Mouse (Mus musculus): ENCODE data around the gene Tnr. TPM values are rescaled to one million over a fixed set of nuclear protein-coding genes. Genes with fewer than 3 reads are reported as not detected.

Gene Tnr
- total and polyA plus RNA-seq, 3 experiments: 0.01 TPM; not detected in 2

- Histone ChIP-seq H3K27me3 (ENCODE audit: control insufficient read depth in 1 of 2, insufficient read depth in 2 of 2, low read length in 2 of 2) (no peaks in the 10 kb centered on the region), H3K4me1 (ENCODE audit: control insufficient read depth in 1 of 2, insufficient read depth in 2 of 2, low read length in 2 of 2) (no peaks in the 10 kb centered on the region), H3K4me3 (ENCODE audit: control insufficient read depth in 1 of 2, insufficient read depth in 1 of 2, low read depth in 2 of 2, low read length in 2 of 2) (no peak overlapping the region), H3K79me2 (ENCODE audit: control insufficient read depth, insufficient read depth, low read length, poor library complexity) (no peaks in the 10 kb centered on the region), H3K9me3 (replicated peaks; ENCODE audit: insufficient read depth, low read length) (no peaks in the 10 kb centered on the region), H3K27ac (ENCODE audit: control insufficient read depth, low read depth, low read length) (no peak overlapping the region), H3K9ac (ENCODE audit: control insufficient read depth, low read depth, low read length, poor library complexity, severe bottlenecking) (no peak overlapping the region), H3K36me3 (ENCODE audit: control insufficient read depth in 1 of 2, insufficient read depth in 2 of 2, low read length in 2 of 2) (no peaks in the 10 kb centered on the region)
- DNase-seq (ENCODE audit: low read depth, low spot score): no peak
- no peak for TF ChIP-seq ETS1 (IDR thresholded peaks at IDR 0.05; ENCODE audit: low read depth, low read length)
- TF ChIP-seq ZKSCAN1 (IDR thresholded peaks at IDR 0.05; ENCODE audit: low read depth, low read length): no peak
- no peak for TF ChIP-seq JUND (IDR thresholded peaks at IDR 0.05; ENCODE audit: low read depth, low read length)
- no peak for TF ChIP-seq MYC (IDR thresholded peaks at IDR 0.05; ENCODE audit: low read depth, low read length)
- no peak for TF ChIP-seq MYB (IDR thresholded peaks at IDR 0.05; ENCODE audit: low read depth, low read length)
- TF ChIP-seq ELF1 (IDR thresholded peaks at IDR 0.05; ENCODE audit: low read depth, low read length): no peak
- TF ChIP-seq CTCF (IDR thresholded peaks at IDR 0.05 in 2 of 3, conservative IDR thresholded peaks at IDR 0.05 in 1 of 3; ENCODE audit: control insufficient read depth in 1 of 3, insufficient read depth in 1 of 3, low read depth in 2 of 3, low read length in 3 of 3, poor library complexity in 1 of 3, severe bottlenecking in 1 of 3): no peak
- no peak for TF ChIP-seq MAFK (IDR thresholded peaks at IDR 0.05; ENCODE audit: borderline replicate concordance, low read depth, low read length)
- TF ChIP-seq MAZ (IDR thresholded peaks at IDR 0.05; ENCODE audit: low read depth, low read length): no peak
- no peak for TF ChIP-seq RCOR1 (IDR thresholded peaks at IDR 0.05; ENCODE audit: low read depth, low read length)
- TF ChIP-seq CHD2 (IDR thresholded peaks at IDR 0.05; ENCODE audit: low read length): no peak
- no peak for TF ChIP-seq ZMIZ1 (IDR thresholded peaks at IDR 0.05; ENCODE audit: low read depth, low read length)
- no peak for TF ChIP-seq TAL1 (IDR thresholded peaks at IDR 0.05; ENCODE audit: low read length)
- TF ChIP-seq POLR2AphosphoS5 (IDR thresholded peaks at IDR 0.05; ENCODE audit: borderline replicate concordance, low read depth, low read length): no peak
- TF ChIP-seq SMC3 (IDR thresholded peaks at IDR 0.05; ENCODE audit: low read depth, low read length): no peak
- TF ChIP-seq SIN3A (IDR thresholded peaks at IDR 0.05; ENCODE audit: low read length): no peak
- no peak for TF ChIP-seq MEF2A (IDR thresholded peaks at IDR 0.05; ENCODE audit: extremely low read depth, insufficient replicate concordance, low read depth, low read length, poor library complexity, severe bottlenecking)
- no peak for TF ChIP-seq USF1 (IDR thresholded peaks at IDR 0.05; ENCODE audit: low read depth, low read length)
- TF ChIP-seq KAT2A (conservative IDR thresholded peaks at IDR 0.05; ENCODE audit: low read depth, low read length): no peak
- no peak for TF ChIP-seq USF2 (IDR thresholded peaks at IDR 0.05; ENCODE audit: borderline replicate concordance in 1 of 2, insufficient read depth in 1 of 2, low read depth in 1 of 2, low read length in 2 of 2)
Measured at GRCm38 (mm10) chr1:159580335-159580921, 56.9 kb downstream of the Tnr start.

GRCm38 (mm10) chr1:159583877-159584276, 60.3 kb downstream of the Tnr start:
- Histone ChIP-seq H3K27me3 (ENCODE audit: control insufficient read depth in 1 of 2, insufficient read depth in 2 of 2, low read length in 2 of 2) (no peaks in the 10 kb centered on the region), H3K9me3 (replicated peaks; ENCODE audit: insufficient read depth, low read length) (no peaks in the 10 kb centered on the region), H3K79me2 (ENCODE audit: control insufficient read depth, insufficient read depth, low read length, poor library complexity) (no peaks in the 10 kb centered on the region), H3K36me3 (ENCODE audit: control insufficient read depth in 1 of 2, insufficient read depth in 2 of 2, low read length in 2 of 2) (no peaks in the 10 kb centered on the region), H3K27ac (ENCODE audit: control insufficient read depth, low read depth, low read length) (no peak overlapping the region), H3K9ac (ENCODE audit: control insufficient read depth, low read depth, low read length, poor library complexity, severe bottlenecking) (no peak overlapping the region), H3K4me3 (ENCODE audit: control insufficient read depth in 1 of 2, insufficient read depth in 1 of 2, low read depth in 2 of 2, low read length in 2 of 2) (no peak overlapping the region), H3K4me1 (ENCODE audit: control insufficient read depth in 1 of 2, insufficient read depth in 2 of 2, low read length in 2 of 2) (no peaks in the 10 kb centered on the region)
- no peak for TF ChIP-seq KAT2A (conservative IDR thresholded peaks at IDR 0.05; ENCODE audit: low read depth, low read length)
- no peak for TF ChIP-seq RCOR1 (IDR thresholded peaks at IDR 0.05; ENCODE audit: low read depth, low read length)
- no peak for TF ChIP-seq CHD2 (IDR thresholded peaks at IDR 0.05; ENCODE audit: low read length)
- TF ChIP-seq MYB (IDR thresholded peaks at IDR 0.05; ENCODE audit: low read depth, low read length): no peak
- TF ChIP-seq TAL1 (IDR thresholded peaks at IDR 0.05; ENCODE audit: low read length): no peak
- TF ChIP-seq ZMIZ1 (IDR thresholded peaks at IDR 0.05; ENCODE audit: low read depth, low read length): no peak
- TF ChIP-seq POLR2A (IDR thresholded peaks at IDR 0.05; ENCODE audit: control insufficient read depth in 1 of 2, insufficient read depth in 1 of 2, low read depth in 1 of 2, low read length in 2 of 2, poor library complexity in 1 of 2): no peak
- TF ChIP-seq ZNF384 (IDR thresholded peaks at IDR 0.05; ENCODE audit: low read depth, low read length): no peak
- TF ChIP-seq RAD21 (IDR thresholded peaks at IDR 0.05; ENCODE audit: low read depth, low read length): no peak
- no peak for TF ChIP-seq MXI1 (IDR thresholded peaks at IDR 0.05; ENCODE audit: low read depth, low read length)
- no peak for TF ChIP-seq ZKSCAN1 (IDR thresholded peaks at IDR 0.05; ENCODE audit: low read depth, low read length)
- no peak for TF ChIP-seq ETS1 (IDR thresholded peaks at IDR 0.05; ENCODE audit: low read depth, low read length)
- no peak for TF ChIP-seq UBTF (IDR thresholded peaks at IDR 0.05; ENCODE audit: borderline replicate concordance, insufficient read depth, low read depth, low read length)
- no peak for TF ChIP-seq MAFK (IDR thresholded peaks at IDR 0.05; ENCODE audit: borderline replicate concordance, low read depth, low read length)
- no peak for TF ChIP-seq POLR2AphosphoS2 (IDR thresholded peaks at IDR 0.05; ENCODE audit: low read length)
- TF ChIP-seq MEF2A (IDR thresholded peaks at IDR 0.05; ENCODE audit: extremely low read depth, insufficient replicate concordance, low read depth, low read length, poor library complexity, severe bottlenecking): no peak
- TF ChIP-seq NELFE (IDR thresholded peaks at IDR 0.05; ENCODE audit: low read depth, low read length): no peak
- no peak for TF ChIP-seq ZC3H11A (IDR thresholded peaks at IDR 0.05; ENCODE audit: low read depth, low read length)
- DNase-seq (ENCODE audit: low read depth, low spot score): no peak
